Mouse (Mus musculus): ENCODE measurements at regions not wholly inside any gene's neighbourhood (a gene's known extent, or its start where the extent isn't known, plus 50 kb on each side); places are given as distances from the start of the nearest gene placed in this dataset.

- 60% methylated on average over 12 of the region's 12 CpGs for WGBS
- ATAC-seq, result no peak
- no peaks in the 10 kb centered on the region for H3K36me3 ChIP-seq
- H3K27ac ChIP-seq, result no peak overlapping the region
- H3K27me3 ChIP-seq, result no peaks in the 10 kb centered on the region
- no peak overlapping the region for H3K4me3 ChIP-seq (replicated peaks)
- H3K9me3 ChIP-seq, result no peaks in the 10 kb centered on the region
- no peak overlapping the region for H3K9ac ChIP-seq (replicated peaks)
- 0 out of 2 replicates have a peak, but pooled peaks cover 4% of the 10 kb centered on the region for H3K4me1 ChIP-seq (replicated peaks)
- no peak overlapping the region for H3K4me2 ChIP-seq (replicated peaks)
Observed at GRCm38 (mm10) chr11:93808431-93808830, 77.1 kb downstream of the Utp18 start.

GRCm38 (mm10) chr11:93807205-93807604, 78.4 kb downstream of the Utp18 start:
- ATAC-seq, result no peak
- Histone ChIP-seq H3K27me3 (no peaks in the 10 kb centered on the region), H3K4me2 (replicated peaks) (no peak overlapping the region), H3K9me3 (no peaks in the 10 kb centered on the region), H3K9ac (replicated peaks) (no peak overlapping the region), H3K4me1 (replicated peaks) (0 out of 2 replicates have a peak, but pooled peaks cover 4% of the 10 kb centered on the region), H3K27ac (no peak overlapping the region), H3K4me3 (replicated peaks) (no peak overlapping the region), H3K36me3 (no peaks in the 10 kb centered on the region)
- 97% methylated on average over 2 of the region's 2 CpGs for WGBS

DNA sequence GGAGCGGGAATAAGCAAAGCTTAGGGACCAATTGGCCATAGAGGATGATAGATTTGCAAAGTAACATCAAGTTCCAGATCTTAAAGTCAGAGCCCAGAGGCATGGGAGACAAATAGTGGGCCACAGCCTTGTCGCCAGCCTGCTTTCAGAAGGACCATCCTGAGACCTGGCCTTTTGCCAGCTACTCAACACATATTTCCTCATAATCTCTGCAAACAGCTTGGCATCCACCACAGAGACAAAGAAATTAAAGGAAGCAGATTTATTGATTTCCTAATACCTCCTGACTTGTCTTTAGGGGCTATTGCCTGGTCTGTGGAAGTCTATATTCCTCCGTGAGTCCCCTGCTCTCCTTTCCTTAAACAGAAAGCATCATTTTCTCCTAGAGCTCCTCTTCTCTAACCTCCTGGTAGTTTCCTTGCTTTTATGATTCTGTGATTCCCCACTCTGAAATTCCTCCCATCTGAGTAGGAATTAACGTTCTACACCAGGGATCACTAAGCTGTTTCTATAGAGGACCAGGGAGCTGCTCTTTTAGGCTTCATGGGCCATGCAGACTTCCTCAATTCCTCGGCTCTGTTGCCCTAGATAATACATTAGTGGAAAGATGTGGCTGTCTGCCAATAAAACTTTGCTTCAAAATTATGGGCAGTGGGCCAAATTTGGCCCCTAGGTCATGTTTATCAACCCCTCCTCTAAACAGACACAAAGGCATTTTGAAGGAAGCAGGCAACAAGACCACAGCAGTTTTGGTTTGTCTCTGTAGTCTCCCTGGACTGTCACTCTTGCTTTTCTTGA, 114.2 kb downstream of the Utp18 start:
- Histone ChIP-seq H3K9ac (replicated peaks) (no peak overlapping the region), H3K4me2 (replicated peaks) (no peak overlapping the region), H3K27me3 (no peaks in the 10 kb centered on the region), H3K9me3 (0 out of 2 replicates have a peak, but pooled peaks cover 6% of the 10 kb centered on the region), H3K36me3 (no peaks in the 10 kb centered on the region), H3K4me3 (replicated peaks) (no peak overlapping the region), H3K4me1 (replicated peaks) (no peaks in the 10 kb centered on the region), H3K27ac (no peak overlapping the region)
- ATAC-seq, result no peak
- WGBS, result 75% methylated on average over 5 of the region's 5 CpGs

DNA sequence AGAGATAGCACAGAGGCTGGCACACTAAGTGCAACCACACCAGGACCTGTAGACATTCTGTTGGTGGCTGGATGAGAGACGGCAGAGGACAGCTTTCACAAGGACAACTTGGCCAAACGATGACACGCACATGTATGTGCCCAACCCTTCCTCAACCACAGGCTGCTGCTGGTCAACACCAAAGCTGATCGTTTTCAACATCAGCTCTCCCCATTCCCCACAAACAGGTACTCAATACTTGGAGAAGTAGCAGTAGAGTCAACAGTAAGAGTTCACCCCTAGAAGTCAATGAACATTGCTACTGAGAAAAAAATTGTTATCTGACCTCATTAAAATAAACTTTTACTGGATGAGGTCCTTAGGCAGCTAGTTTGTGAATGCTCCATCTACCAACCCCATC, 119.6 kb downstream of the Utp18 start:
- Histone ChIP-seq H3K27me3 (no peaks in the 10 kb centered on the region), H3K9me3 (0 out of 2 replicates have a peak, but pooled peaks cover 6% of the 10 kb centered on the region), H3K9ac (replicated peaks) (no peak overlapping the region), H3K4me2 (replicated peaks) (no peak overlapping the region), H3K27ac (no peak overlapping the region), H3K4me3 (replicated peaks) (no peak overlapping the region), H3K4me1 (replicated peaks) (peaks cover 4% of the 10 kb centered on the region), H3K36me3 (no peaks in the 10 kb centered on the region)
- ATAC-seq, result no peak
- WGBS, result 94% methylated on average over 4 of the region's 4 CpGs

DNA sequence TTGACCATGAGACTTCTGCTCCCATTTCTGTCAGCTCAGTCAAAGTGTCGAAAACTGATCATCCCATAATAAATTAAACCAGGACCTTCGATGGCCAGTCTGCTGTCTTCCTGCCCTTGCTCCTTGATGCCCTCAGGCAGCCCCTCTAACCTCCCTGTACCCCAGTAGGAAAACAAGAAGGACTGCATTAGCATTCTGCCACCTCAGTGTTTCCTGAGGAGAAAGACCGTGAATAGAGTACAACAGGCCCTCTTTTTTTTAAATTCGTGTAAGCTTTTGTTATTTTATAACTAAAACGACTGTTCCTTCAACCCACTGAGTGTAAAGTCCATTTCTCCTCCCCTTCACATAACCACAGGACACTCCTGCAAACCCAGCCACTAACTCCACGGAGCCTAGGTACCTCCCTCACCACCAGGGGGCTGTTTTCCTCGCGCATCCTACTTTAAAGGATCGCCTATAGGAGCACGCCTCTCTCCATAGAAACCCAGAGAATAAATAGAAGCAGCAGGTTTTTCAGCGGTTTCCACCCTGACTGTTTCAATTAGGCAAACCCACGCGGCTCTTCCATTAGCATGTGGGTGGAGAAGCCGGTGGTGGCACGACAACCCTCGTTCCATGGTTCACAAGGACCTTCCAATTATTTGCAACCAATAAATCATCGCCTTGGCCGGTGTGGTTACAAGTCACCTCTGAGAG, 122.6 kb downstream of the Utp18 start:
- H3K36me3 ChIP-seq, result no peaks in the 10 kb centered on the region
- H3K4me1 ChIP-seq (replicated peaks), result peaks cover 4% of the 10 kb centered on the region
- H3K4me3 ChIP-seq (replicated peaks), result peak overlapping the region; percentile 19
- H3K9ac ChIP-seq (replicated peaks), result no peak overlapping the region
- H3K27ac ChIP-seq, result no peak overlapping the region
- 0 out of 2 replicates have a peak, but pooled peaks cover 4% of the 10 kb centered on the region for H3K9me3 ChIP-seq
- H3K4me2 ChIP-seq (replicated peaks), result peak overlapping the region; percentile 46
- no peaks in the 10 kb centered on the region for H3K27me3 ChIP-seq
- ATAC-seq, result peak; percentile 72
- 24% methylated on average over 18 of the region's 18 CpGs for WGBS

DNA sequence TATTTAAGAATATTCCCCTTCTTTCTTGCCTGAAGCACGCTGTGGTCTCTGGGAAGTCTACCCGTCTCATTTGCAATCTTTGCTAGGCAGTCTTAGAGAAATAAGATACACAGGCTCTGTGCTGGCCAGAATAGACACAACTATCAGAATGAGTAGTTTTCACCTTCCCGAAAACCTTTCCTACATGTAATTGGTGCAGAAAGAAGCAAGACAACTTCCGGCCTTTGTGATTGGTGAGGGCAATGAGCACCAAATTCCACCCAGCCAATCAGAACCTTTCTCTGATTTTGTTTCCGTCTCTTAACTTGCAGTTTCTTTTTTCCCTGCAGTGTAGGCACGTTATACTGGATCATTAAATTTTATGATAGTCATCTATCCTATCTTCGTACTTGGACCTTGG, 127.7 kb downstream of the Utp18 start:
- no peak overlapping the region for H3K27ac ChIP-seq
- H3K4me2 ChIP-seq (replicated peaks), result no peak overlapping the region
- ATAC-seq, result no peak
- 90% methylated on average over 7 of the region's 7 CpGs for WGBS
- no peak overlapping the region for H3K4me3 ChIP-seq (replicated peaks)
- H3K27me3 ChIP-seq, result no peaks in the 10 kb centered on the region
- H3K36me3 ChIP-seq, result no peaks in the 10 kb centered on the region
- H3K9me3 ChIP-seq, result no peaks in the 10 kb centered on the region
- H3K4me1 ChIP-seq (replicated peaks), result no peaks in the 10 kb centered on the region
- H3K9ac ChIP-seq (replicated peaks), result no peak overlapping the region

GRCm38 (mm10) chr11:93736618-93737017, 148.9 kb downstream of the Utp18 start:
- H3K27ac ChIP-seq, result no peak overlapping the region
- 93% methylated on average over 10 of the region's 10 CpGs for WGBS

DNA sequence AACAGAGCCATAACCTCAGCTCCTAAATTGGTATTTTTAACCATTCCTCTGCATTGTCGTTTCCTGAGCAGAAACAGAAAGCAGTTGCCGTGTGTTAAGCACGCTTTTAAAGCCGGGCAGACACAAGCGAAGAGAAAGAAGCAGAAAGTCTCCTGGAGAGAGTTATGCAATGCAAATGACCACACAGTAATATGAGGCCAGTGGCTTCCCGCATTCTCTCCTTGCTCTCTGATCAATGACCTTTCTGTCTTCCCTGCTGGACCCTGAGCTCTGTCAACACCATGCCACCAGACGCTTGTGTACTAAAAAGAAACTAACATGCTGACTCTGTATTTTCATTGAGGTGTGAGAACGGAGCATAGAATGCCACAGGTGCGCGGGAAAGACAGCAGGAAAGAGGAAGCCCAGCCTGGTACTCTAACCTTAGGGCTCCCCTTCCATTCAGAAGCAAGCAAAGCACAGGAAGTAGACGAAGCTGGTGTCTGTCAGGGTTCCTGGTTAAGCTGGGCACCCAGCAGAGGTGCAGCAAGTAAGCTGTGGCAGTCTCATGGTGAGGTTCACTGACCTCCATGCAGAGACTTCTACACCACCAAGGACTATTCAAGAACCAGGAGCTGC, 151.9 kb downstream of the Utp18 start:
- Histone ChIP-seq H3K36me3 (no peaks in the 10 kb centered on the region), H3K27ac (no peak overlapping the region), H3K9me3 (no peaks in the 10 kb centered on the region), H3K4me3 (replicated peaks) (no peak overlapping the region), H3K4me2 (replicated peaks) (no peak overlapping the region), H3K27me3 (no peaks in the 10 kb centered on the region), H3K4me1 (replicated peaks) (no peaks in the 10 kb centered on the region), H3K9ac (replicated peaks) (no peak overlapping the region)
- ATAC-seq, result no peak
- WGBS, result 59% methylated on average over 11 of the region's 11 CpGs

More at GRCm38 (mm10) chr11:93736618-93737017, 148.9 kb downstream of the Utp18 start:
- no peaks in the 10 kb centered on the region for H3K27me3 ChIP-seq
- H3K4me2 ChIP-seq (replicated peaks), result no peak overlapping the region
- no peaks in the 10 kb centered on the region for H3K4me1 ChIP-seq (replicated peaks)
- no peaks in the 10 kb centered on the region for H3K36me3 ChIP-seq
- H3K9me3 ChIP-seq, result no peaks in the 10 kb centered on the region
- no peak for ATAC-seq
- no peak overlapping the region for H3K9ac ChIP-seq (replicated peaks)
- H3K4me3 ChIP-seq (replicated peaks), result no peak overlapping the region

GRCm38 (mm10) chr11:93729119-93729518, 156.4 kb downstream of the Utp18 start:
- WGBS, result 92% methylated on average over 9 of the region's 9 CpGs
- no peaks in the 10 kb centered on the region for H3K36me3 ChIP-seq

GRCm38 (mm10) chr11:93725242-93725641, 160.3 kb downstream of the Utp18 start:
- WGBS, result 72% methylated on average over 6 of the region's 6 CpGs
- Histone ChIP-seq H3K4me1 (replicated peaks) (no peaks in the 10 kb centered on the region), H3K9me3 (no peaks in the 10 kb centered on the region), H3K36me3 (no peaks in the 10 kb centered on the region), H3K27ac (no peak overlapping the region), H3K4me2 (replicated peaks) (no peak overlapping the region), H3K27me3 (no peaks in the 10 kb centered on the region), H3K4me3 (replicated peaks) (no peak overlapping the region), H3K9ac (replicated peaks) (no peak overlapping the region)
- peak; percentile 50; the same call in 1 of the 2 replicates for ATAC-seq

More at GRCm38 (mm10) chr11:93729119-93729518, 156.4 kb downstream of the Utp18 start:
- Histone ChIP-seq H3K9me3 (no peaks in the 10 kb centered on the region), H3K4me1 (replicated peaks) (no peaks in the 10 kb centered on the region), H3K4me2 (replicated peaks) (no peak overlapping the region), H3K27ac (no peak overlapping the region), H3K27me3 (no peaks in the 10 kb centered on the region), H3K9ac (replicated peaks) (no peak overlapping the region), H3K4me3 (replicated peaks) (no peak overlapping the region)
- ATAC-seq, result no peak

- no peak overlapping the region for H3K27ac ChIP-seq
- no peaks in the 10 kb centered on the region for H3K27me3 ChIP-seq
- no peak overlapping the region for H3K4me3 ChIP-seq (replicated peaks)
- WGBS, result 57% methylated on average over 2 of the region's 2 CpGs
- H3K36me3 ChIP-seq, result no peaks in the 10 kb centered on the region
- no peak for ATAC-seq
- H3K9me3 ChIP-seq, result no peaks in the 10 kb centered on the region
- no peak overlapping the region for H3K9ac ChIP-seq (replicated peaks)
- no peak overlapping the region for H3K4me2 ChIP-seq (replicated peaks)
- H3K4me1 ChIP-seq (replicated peaks), result no peaks in the 10 kb centered on the region
Observed at GRCm38 (mm10) chr11:93719141-93719540, 166.4 kb downstream of the Utp18 start.

DNA sequence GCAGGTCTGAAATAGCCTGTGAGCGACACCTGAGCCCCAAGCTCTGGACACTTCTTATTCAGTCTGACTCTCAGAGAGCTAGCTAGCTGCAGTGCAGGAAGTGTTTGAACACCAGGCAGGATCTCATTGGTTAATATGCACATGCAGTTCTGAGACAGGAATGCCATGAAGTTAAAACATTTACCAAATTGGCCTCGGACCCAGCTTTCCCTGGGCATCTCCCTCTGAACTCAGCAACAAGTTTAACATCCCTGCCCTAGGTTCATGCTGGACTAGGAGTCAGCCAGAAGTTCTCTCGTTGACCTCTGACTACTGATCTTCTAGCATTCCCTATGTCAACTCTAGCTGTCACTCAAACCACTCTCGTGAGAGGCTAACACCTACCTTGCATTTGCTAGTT, 175.9 kb downstream of the Utp18 start:
- Histone ChIP-seq H3K4me3 (replicated peaks) (no peak overlapping the region), H3K27me3 (no peaks in the 10 kb centered on the region), H3K27ac (no peak overlapping the region), H3K4me1 (replicated peaks) (no peaks in the 10 kb centered on the region), H3K9ac (replicated peaks) (no peak overlapping the region), H3K4me2 (replicated peaks) (no peak overlapping the region), H3K9me3 (no peaks in the 10 kb centered on the region), H3K36me3 (no peaks in the 10 kb centered on the region)
- 83% methylated on average over 4 of the region's 4 CpGs for WGBS
- no peak for ATAC-seq

Measured in midbrain, embryonic 13.5 days (tissue).